Mouse (Mus musculus): ENCODE data around the gene Olfr376. TPM values are rescaled to one million over a fixed set of nuclear protein-coding genes. Genes with fewer than 3 reads are reported as not detected.

Olfr376 gene
- not detected for polyA plus RNA-seq (2012; fragmentation: generic; extraction: Trizol)

DNA sequence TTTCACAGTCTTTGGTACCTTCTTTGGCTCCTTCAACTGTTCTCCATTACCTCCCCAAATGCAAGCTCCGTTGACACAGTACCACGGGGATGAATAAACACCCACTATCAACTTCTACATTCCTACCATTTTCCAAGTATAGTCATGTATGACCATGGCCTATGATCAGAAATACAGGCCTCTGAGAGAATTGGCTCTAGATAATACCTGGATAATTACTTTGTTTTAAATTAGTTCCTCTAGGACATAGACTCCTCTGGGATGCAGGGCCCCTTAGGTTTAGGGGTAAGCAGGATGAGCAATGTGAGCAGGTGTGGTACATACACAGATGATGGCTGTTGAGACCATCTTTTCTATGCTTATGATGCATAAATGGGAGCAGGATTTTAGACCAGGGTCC is at the start of gene Olfr376:
Olfr376 (plus strand) TSS at position 301 of the 400 bp plus-strand sequence.
- no peaks in the 10 kb centered on the region for H3K36me3 ChIP-seq (ENCODE audit: control insufficient read depth, insufficient read depth)
- no peak within 1 kb of the TSS for H3ac ChIP-seq (ENCODE audit: control insufficient read depth, insufficient read length)
- H3K79me2 ChIP-seq (ENCODE audit: control insufficient read depth, insufficient read depth), result no peaks in the 10 kb centered on the region
- no peak within 1 kb of the TSS for H3K4me2 ChIP-seq (ENCODE audit: low read depth)
- H3K4me3 ChIP-seq, result no peak within 1 kb of the TSS
- TF ChIP-seq POLR2AphosphoS2 (IDR thresholded peaks at IDR 0.05; ENCODE audit: insufficient read length, low read depth), result no peak
- TF ChIP-seq TCF12 (IDR thresholded peaks at IDR 0.05; ENCODE audit: insufficient read depth, poor library complexity, severe bottlenecking), result no peak
- TF ChIP-seq MYOG (IDR thresholded peaks at IDR 0.05; ENCODE audit: control insufficient read depth in 1 of 3, insufficient read depth in 1 of 3, insufficient read length in 2 of 3, low read depth in 2 of 3), result no peak
- TF ChIP-seq POLR2A (IDR thresholded peaks at IDR 0.05; ENCODE audit: insufficient read length, low read depth), result no peak
- no peak for TF ChIP-seq CEBPB (IDR thresholded peaks at IDR 0.05; ENCODE audit: insufficient read depth, poor library complexity, severe bottlenecking)
- TF ChIP-seq SRF (IDR thresholded peaks at IDR 0.05; ENCODE audit: control insufficient read depth, insufficient read length, low read depth), result no peak
- TF ChIP-seq TCF3 (IDR thresholded peaks at IDR 0.05; ENCODE audit: insufficient read length, low read depth), result no peak
- no peaks in the 10 kb centered on the region for H3K27me3 ChIP-seq (ENCODE audit: control insufficient read depth, insufficient read depth, insufficient read length)

DNA sequence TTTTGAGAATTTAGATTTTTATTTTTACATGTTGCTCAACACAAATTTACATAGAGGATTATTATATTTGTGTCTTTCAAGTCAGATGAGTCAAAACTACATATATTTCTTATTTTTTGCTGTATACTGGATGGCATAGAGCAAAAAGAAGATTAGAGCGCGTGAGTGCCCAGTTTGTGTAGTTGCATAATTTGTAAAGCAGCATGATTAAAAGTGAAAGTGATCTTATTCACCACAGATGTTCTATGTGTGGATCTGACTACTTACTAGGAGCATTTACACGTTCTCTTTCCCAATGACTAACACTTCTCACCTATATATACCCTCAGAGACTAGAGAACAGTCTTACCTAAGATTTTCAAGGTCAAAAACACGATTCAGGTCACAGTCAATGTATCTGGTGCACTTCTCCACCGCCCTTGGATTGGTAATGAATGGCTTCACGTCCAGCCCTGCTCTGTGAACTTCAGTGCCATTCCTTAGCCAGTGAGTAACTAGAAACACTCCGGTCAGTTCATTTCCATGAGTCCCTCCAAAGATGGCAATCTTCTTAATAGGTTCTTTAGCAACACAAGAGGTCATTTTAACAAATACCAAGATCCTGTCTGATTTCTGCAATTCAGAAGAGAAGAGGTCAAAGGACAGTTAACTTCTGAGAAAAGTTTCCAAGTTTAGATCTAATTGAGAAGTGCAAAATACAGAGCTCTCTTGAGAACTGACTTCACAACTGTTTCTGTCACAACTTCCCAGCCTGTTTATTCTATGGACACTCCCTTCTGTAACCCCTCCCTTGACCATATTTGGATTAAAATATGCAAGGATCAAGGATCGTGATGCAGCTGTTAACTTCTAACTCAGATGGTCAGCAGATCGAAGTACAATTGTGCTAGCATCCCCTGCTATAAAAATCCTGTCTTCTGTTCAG is 46.9 kb upstream of the Olfr376 start:
- H3K36me3 ChIP-seq (ENCODE audit: control insufficient read depth, insufficient read depth), result no peaks in the 10 kb centered on the region
- H3K4me3 ChIP-seq, result peak overlapping the region; percentile 2
- H3ac ChIP-seq (ENCODE audit: control insufficient read depth, insufficient read length), result no peak overlapping the region
- H3K4me2 ChIP-seq (ENCODE audit: low read depth), result peak overlapping the region; percentile 71
- H3K79me2 ChIP-seq (ENCODE audit: control insufficient read depth, insufficient read depth), result no peaks in the 10 kb centered on the region
- no peaks in the 10 kb centered on the region for H3K27me3 ChIP-seq (ENCODE audit: control insufficient read depth, insufficient read depth, insufficient read length)
- TF ChIP-seq E2F4 (IDR thresholded peaks at IDR 0.05; ENCODE audit: insufficient read depth) (no peak), POLR2A (IDR thresholded peaks at IDR 0.05; ENCODE audit: insufficient read length, low read depth) (no peak), POLR2AphosphoS2 (IDR thresholded peaks at IDR 0.05; ENCODE audit: insufficient read length, low read depth) (no peak), TCF12 (IDR thresholded peaks at IDR 0.05; ENCODE audit: insufficient read depth, poor library complexity, severe bottlenecking) (no peak), USF1 (IDR thresholded peaks at IDR 0.05; ENCODE audit: low read depth) (no peak), MYOD1 (IDR thresholded peaks at IDR 0.05; ENCODE audit: control insufficient read depth in 1 of 3, insufficient read length in 2 of 3, low read depth in 2 of 3) (peak in 1 of 3 experiments; percentile 24), CEBPB (IDR thresholded peaks at IDR 0.05; ENCODE audit: insufficient read depth, poor library complexity, severe bottlenecking) (no peak), TCF3 (IDR thresholded peaks at IDR 0.05; ENCODE audit: insufficient read length, low read depth) (no peak), MYOG (IDR thresholded peaks at IDR 0.05; ENCODE audit: control insufficient read depth in 1 of 3, insufficient read depth in 1 of 3, insufficient read length in 2 of 3, low read depth in 2 of 3) (peak in 1 of 3 experiments; percentile 19), MAX (IDR thresholded peaks at IDR 0.05; ENCODE audit: low read depth) (no peak), REST (IDR thresholded peaks at IDR 0.05; ENCODE audit: insufficient read depth, insufficient read length) (no peak), SRF (IDR thresholded peaks at IDR 0.05; ENCODE audit: control insufficient read depth, insufficient read length, low read depth) (peak; percentile 72)

- Histone ChIP-seq H3K4me2 (ENCODE audit: low read depth) (peak overlapping the region; percentile 69), H3K79me2 (ENCODE audit: control insufficient read depth, insufficient read depth) (no peaks in the 10 kb centered on the region), H3ac (ENCODE audit: control insufficient read depth, insufficient read length) (no peak overlapping the region), H3K27me3 (ENCODE audit: control insufficient read depth, insufficient read depth, insufficient read length) (no peaks in the 10 kb centered on the region), H3K36me3 (ENCODE audit: control insufficient read depth, insufficient read depth) (no peaks in the 10 kb centered on the region), H3K4me3 (no peak overlapping the region)
- TF ChIP-seq MYOG (IDR thresholded peaks at IDR 0.05; ENCODE audit: control insufficient read depth in 1 of 3, insufficient read depth in 1 of 3, insufficient read length in 2 of 3, low read depth in 2 of 3), result no peak
- TF ChIP-seq TCF3 (IDR thresholded peaks at IDR 0.05; ENCODE audit: insufficient read length, low read depth), result no peak
- TF ChIP-seq CEBPB (IDR thresholded peaks at IDR 0.05; ENCODE audit: insufficient read depth, poor library complexity, severe bottlenecking), result no peak
- no peak for TF ChIP-seq TCF12 (IDR thresholded peaks at IDR 0.05; ENCODE audit: insufficient read depth, poor library complexity, severe bottlenecking)
- TF ChIP-seq MYOD1 (IDR thresholded peaks at IDR 0.05; ENCODE audit: control insufficient read depth in 1 of 3, insufficient read length in 2 of 3, low read depth in 2 of 3), result no peak
- no peak for TF ChIP-seq REST (IDR thresholded peaks at IDR 0.05; ENCODE audit: insufficient read depth, insufficient read length)
- TF ChIP-seq USF1 (IDR thresholded peaks at IDR 0.05; ENCODE audit: low read depth), result no peak
- TF ChIP-seq SRF (IDR thresholded peaks at IDR 0.05; ENCODE audit: control insufficient read depth, insufficient read length, low read depth), result no peak
Measured at GRCm38 (mm10) chr11:73326485-73326886, 44.6 kb upstream of the Olfr376 start.

GRCm38 (mm10) chr11:73327361-73327760 is 43.7 kb upstream of the Olfr376 start:
- no peaks in the 10 kb centered on the region for H3K27me3 ChIP-seq (ENCODE audit: control insufficient read depth, insufficient read depth, insufficient read length)
- no peaks in the 10 kb centered on the region for H3K36me3 ChIP-seq (ENCODE audit: control insufficient read depth, insufficient read depth)
- H3K79me2 ChIP-seq (ENCODE audit: control insufficient read depth, insufficient read depth), result no peaks in the 10 kb centered on the region
- no peak overlapping the region for H3ac ChIP-seq (ENCODE audit: control insufficient read depth, insufficient read length)
- H3K4me3 ChIP-seq, result no peak overlapping the region
- no peak for TF ChIP-seq REST (IDR thresholded peaks at IDR 0.05; ENCODE audit: insufficient read depth, insufficient read length)
- TF ChIP-seq SRF (IDR thresholded peaks at IDR 0.05; ENCODE audit: control insufficient read depth, insufficient read length, low read depth), result no peak
- no peak overlapping the region for H3K4me2 ChIP-seq (ENCODE audit: low read depth)

GRCm38 (mm10) chr11:73329442-73329841 is 41.6 kb upstream of the Olfr376 start, which contains the start of the genes Aspa, Gm49340 and Spata22:
Gene Aspa (minus strand): TSS chr11:73329596.
Gene Gm49340 (plus strand): TSS chr11:73329741.
Gene Spata22 (plus strand): TSS chr11:73329741.
- Histone ChIP-seq H3K79me2 (ENCODE audit: control insufficient read depth, insufficient read depth) (no peaks in the 10 kb centered on the region), H3K4me3 (no peak within 1 kb of the TSS), H3K4me2 (ENCODE audit: low read depth) (no peak within 1 kb of the TSS), H3K36me3 (ENCODE audit: control insufficient read depth, insufficient read depth) (no peaks in the 10 kb centered on the region), H3ac (ENCODE audit: control insufficient read depth, insufficient read length) (no peak within 1 kb of the TSS), H3K27me3 (ENCODE audit: control insufficient read depth, insufficient read depth, insufficient read length) (no peaks in the 10 kb centered on the region)
- TF ChIP-seq MYOD1 (IDR thresholded peaks at IDR 0.05; ENCODE audit: control insufficient read depth in 1 of 3, insufficient read length in 2 of 3, low read depth in 2 of 3), result no peak
- TF ChIP-seq MYOG (IDR thresholded peaks at IDR 0.05; ENCODE audit: control insufficient read depth in 1 of 3, insufficient read depth in 1 of 3, insufficient read length in 2 of 3, low read depth in 2 of 3), result no peak
- TF ChIP-seq TCF12 (IDR thresholded peaks at IDR 0.05; ENCODE audit: insufficient read depth, poor library complexity, severe bottlenecking), result no peak
- no peak for TF ChIP-seq SRF (IDR thresholded peaks at IDR 0.05; ENCODE audit: control insufficient read depth, insufficient read length, low read depth)
- no peak for TF ChIP-seq E2F4 (IDR thresholded peaks at IDR 0.05; ENCODE audit: insufficient read depth)
- no peak for TF ChIP-seq POLR2AphosphoS2 (IDR thresholded peaks at IDR 0.05; ENCODE audit: insufficient read length, low read depth)
- no peak for TF ChIP-seq TCF3 (IDR thresholded peaks at IDR 0.05; ENCODE audit: insufficient read length, low read depth)
- no peak for TF ChIP-seq USF1 (IDR thresholded peaks at IDR 0.05; ENCODE audit: low read depth)
- TF ChIP-seq MAX (IDR thresholded peaks at IDR 0.05; ENCODE audit: low read depth), result no peak
- TF ChIP-seq CEBPB (IDR thresholded peaks at IDR 0.05; ENCODE audit: insufficient read depth, poor library complexity, severe bottlenecking), result no peak
- TF ChIP-seq REST (IDR thresholded peaks at IDR 0.05; ENCODE audit: insufficient read depth, insufficient read length), result no peak
- no peak for TF ChIP-seq POLR2A (IDR thresholded peaks at IDR 0.05; ENCODE audit: insufficient read length, low read depth)

Data from myocyte (in vitro differentiated cells).